Mouse (Mus musculus) spleen, postnatal 36 days (tissue): ENCODE results near the gene Nfkbia.

ENCODE experiments used
- DNase-seq, 2 experiments: peaks; one replicate each; pipeline ENCODE4 v3.0.0; 2022; ENCODE audit warnings: low spot score in 2 of 2, mixed read lengths in 1 of 2

The Nfkbia gene

DNA sequence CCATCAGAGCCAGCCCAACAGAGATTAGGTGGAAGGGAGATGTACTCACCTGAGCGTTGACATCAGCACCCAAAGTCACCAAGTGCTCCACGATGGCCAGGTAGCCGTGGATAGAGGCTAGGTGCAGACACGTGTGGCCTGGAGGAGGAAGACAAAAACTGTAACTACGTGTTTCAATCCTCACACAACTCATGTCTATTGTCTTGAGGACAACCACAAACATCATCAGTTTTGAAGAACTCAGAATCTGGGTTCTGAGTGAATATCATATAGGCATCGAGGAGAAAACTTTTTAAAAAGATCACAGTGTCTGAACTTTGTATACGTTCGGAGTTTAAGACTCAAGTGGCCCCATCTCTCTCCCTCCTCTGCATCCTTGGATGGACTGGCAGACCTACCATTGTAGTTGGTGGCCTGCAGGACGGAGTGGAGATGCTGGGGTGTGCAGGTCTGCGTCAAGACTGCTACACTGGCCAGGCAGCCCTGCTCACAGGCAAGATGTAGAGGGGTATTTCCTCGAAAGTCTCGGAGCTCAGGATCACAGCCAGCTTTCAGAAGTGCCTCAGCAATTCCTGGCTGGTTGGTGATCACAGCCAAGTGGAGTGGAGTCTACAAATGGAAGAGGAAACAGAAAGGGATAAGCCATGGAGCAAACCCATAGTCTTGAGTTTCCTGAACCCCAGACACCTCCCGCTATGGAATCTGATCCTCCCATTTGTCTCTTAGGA lies 1.6 kb downstream of the Nfkbia start:
- peak in 1 of 2 experiments; percentile 16 for DNase-seq

DNA sequence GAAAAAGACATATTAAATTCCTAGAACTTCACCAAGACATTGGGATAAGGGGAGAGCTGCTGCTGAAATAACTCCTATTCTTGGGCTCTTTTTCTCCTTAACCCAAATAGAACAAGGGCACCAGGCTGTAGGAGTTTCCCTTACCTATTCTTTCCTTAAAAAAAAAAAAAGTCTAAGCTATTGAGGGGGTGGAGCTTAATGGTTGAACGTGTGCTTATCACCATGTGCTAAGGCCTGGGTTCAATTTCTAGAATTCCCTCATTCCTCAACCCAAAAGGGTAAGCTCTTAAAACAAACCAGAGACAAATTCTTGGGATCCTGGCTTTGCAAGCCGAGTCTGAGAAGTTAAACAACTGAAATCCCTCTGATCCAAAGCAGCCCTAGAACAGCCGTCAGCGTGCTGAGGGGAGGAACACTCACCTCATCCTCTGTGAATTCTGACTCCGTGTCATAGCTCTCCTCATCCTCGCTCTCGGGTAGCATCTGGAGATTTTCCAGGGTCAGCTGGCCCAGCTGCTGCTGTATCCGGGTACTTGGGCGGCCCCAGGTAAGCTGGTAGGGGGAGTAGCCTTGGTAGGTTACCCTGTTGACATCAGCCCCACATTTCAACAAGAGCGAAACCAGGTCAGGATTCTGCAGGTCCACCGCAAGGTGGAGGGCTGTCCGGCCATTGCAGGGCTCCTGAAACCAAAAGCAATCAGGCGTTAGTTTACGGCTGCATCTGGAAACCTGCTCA lies 2.3 kb downstream of the Nfkbia start:
- DNase-seq: no peak

DNA sequence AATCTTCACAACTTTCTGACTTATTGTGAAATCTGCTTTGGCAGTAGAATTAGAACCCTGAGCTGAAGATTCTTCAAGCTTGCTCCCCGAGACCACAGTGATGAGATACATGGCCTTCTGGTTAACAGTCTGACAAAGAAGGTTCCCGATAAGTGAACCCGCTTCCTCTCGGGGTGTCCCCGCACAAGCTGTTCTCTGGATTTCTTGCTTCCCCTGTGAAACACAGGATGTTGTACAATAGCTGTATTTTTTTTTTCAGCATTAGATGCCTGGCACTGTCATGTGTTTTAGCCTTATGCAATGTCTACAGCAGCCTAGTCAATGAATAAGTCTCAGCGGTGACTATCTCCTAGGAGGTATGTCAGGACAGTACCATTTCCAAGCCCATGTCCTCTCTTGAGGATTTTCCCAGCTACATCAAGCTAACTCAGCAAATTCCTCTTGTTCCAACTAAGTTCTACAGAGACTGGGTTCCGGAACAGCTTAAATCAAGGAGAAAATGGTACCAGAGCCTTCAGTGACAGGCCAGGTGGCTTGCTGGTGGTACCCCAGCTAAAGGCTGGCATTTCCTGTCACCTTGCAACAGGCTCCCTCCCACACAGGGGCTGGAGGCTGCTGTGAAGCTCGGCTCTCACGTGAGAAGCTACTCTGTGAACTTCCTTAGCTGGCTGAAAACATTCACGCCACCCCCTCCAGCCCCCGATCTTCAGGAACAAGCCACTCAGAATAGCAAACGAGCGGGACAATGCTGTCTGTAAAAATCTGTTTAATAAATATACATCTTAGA lies 3.6 kb downstream of the Nfkbia start:
- peak; percentile 75 to 77 for DNase-seq

DNA sequence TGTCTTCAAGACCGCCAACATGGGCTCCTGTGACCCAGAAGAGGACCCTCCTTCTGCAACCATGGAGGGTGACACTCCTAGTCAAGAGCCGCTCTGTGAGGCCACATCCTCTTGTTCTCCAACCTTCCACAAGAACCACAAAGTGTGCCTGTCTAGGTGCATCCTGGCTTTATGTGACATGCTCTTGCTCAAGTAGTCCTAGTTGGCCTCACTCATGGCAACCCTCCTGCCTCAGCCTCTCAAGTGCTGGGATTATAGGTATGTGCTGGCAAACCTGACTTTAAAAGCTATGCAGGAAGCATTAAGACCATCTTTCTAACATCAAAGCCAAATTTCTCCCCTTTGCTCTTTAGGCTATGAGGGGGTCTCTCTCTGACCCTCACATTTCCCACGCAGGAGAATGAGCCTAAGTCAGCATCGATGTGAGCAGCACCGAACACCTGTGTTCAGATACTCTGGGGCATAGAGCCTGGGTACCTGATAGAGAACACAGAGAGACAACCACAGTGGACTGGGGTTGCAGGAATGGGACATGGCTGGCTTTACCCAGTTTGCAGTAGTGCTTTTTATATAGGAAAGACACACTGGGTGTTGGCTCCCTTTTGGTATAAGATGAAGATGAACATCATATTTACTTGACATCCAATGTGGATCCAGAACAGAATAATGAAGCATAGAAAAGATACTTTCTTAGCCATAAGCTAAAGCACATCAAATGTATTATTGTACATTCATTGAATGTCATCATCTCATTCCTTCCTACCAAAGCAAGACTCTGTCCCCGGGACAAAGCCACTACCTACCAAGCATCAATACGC lies 4.4 kb downstream of the Nfkbia start:
- no peak for DNase-seq

DNA sequence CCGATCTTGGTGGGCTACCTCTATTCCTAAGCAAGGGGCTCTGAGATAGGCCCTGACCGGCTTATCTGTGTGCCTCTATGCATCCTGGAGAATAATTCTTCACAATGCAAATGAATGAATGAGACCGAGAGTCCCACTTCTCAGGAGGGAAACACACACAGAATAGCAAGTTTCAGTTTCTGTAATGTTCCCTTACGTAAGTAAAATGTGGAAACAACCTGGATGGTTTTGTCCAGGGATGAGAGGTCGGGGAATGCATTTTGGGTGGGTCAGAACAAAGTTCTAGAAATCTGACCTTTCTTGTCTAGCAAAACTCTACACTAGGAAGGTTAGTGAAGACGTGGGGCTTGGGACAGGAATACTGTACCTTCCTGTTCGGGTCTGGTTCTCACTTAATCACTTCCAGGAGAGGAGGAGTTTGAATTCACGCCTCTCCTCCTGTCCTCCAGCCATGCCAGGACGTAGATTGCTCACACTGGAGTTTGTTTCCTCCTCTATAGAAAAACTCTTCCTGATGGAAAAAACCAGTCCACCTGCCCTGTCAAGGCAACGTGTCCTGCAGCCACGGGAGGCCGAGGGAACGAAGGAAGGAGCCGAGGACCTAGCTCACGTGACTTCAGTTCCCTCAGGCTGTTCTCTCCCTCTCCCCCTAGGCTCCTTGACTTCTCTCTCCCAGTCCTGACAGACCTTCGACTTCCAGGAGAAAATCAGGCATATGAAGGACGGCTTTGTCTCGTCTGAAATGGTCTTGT lies 5.3 kb downstream of the Nfkbia start:
- DNase-seq: no peak

DNA sequence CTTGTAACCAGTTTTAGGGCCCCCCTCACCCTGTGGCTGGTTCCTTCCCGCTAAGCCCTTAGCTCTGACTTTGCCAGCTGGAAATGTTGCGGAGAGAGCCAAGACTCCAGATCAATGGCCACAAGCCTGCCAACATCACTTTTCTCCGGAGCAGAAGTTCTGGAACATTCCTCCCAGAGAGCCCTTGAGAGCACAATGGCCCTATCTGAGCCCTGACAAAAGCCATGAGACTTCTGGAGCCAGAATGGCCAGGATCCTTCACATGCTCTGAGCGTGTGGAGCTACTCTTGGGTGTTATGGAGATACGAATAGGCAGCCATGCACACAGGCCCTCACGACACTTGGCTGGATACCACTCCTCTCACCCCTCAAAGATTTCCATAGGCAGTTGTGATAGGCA lies 7.6 kb downstream of the Nfkbia start:
- DNase-seq: no peak

DNA sequence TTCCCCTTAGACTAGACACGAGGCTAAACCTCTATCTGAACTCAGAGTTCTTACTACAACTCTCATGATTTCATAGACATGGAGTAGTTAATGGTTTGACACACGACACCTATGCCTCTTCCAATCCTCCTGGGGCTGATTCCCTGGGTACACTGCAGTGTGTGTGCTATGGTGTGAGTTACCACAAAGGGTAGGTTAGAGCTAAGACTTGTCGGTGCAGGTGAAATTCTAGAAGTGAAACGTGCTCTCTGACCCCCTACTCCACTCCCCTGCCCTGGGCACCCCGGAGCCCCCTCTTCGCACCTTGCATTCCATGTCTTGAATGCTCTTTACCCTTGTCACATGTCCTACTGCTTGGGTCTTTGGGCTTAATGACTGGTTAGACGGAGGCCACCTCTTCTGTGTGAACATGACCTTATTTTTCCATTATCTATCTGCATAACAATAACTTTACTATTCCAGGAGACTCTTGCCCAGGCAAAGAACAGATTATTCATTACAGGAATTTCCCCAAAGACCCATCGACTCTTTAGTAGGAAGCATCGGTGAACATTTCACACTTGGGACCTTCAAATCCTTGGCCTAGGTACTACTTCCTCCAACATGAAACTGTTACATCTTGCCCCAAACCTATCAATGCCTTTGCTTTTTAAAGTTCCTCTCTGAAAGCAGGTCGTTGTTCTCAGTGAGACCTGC lies 8.2 kb downstream of the Nfkbia start:
- no peak for DNase-seq

DNA sequence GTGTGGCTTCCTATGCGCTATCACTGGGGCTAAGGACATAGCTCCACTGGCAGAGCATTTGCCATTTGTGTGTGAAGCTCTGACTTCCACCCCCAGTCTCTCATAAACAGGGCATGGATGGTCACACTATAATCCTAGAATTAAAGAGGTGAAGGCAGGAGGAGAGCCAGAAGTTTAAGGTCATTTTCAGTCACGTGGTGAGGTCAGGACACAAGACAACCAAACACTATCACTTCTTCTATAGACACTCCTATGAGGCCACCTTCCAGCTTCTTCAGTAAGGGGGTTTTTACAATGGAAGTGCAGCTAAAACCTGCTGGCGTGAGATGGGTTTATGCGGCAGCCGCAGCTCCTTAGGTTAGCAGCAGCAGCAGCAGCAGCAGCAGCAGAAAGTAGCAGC lies 8.9 kb downstream of the Nfkbia start:
- DNase-seq: no peak

DNA sequence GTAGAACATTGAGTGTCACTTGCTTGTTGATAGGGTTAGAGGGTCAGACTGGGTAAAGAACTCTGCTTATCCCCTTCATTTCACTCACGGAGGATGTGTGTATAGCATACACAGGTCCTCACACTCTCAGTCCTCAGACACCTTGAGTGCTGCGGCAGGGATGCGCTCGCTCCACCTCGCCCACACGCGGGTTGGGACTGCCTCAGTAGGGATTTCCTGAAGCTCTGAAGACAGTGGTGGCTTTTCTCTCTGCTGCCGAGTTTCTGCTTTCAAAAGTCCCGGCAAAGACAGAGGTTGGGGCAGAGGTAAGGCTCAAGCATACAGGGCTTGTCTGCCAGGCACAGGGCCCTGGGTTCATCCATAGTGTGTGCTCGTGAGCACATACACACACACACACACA lies 9.7 kb downstream of the Nfkbia start:
- DNase-seq: no peak

DNA sequence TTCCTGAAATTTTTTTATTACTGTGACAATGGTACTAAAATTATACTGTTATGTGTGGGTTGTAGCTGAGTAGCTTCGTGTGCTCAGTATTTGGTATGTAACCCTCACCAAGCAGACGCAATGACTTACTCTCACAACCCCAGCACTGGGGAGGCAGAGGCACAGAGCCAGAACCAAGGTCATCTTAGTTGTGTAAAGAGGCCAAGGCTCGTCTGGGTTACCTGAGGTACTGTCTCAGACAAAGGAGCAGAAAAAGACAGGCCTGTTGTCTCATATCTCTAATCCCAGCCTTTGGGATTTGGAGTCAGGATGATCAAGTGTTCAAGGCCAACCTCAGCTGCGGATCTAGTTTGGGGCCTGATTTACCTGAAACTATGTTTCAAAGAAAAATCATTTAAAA lies 10.7 kb downstream of the Nfkbia start:
- no peak for DNase-seq

DNA sequence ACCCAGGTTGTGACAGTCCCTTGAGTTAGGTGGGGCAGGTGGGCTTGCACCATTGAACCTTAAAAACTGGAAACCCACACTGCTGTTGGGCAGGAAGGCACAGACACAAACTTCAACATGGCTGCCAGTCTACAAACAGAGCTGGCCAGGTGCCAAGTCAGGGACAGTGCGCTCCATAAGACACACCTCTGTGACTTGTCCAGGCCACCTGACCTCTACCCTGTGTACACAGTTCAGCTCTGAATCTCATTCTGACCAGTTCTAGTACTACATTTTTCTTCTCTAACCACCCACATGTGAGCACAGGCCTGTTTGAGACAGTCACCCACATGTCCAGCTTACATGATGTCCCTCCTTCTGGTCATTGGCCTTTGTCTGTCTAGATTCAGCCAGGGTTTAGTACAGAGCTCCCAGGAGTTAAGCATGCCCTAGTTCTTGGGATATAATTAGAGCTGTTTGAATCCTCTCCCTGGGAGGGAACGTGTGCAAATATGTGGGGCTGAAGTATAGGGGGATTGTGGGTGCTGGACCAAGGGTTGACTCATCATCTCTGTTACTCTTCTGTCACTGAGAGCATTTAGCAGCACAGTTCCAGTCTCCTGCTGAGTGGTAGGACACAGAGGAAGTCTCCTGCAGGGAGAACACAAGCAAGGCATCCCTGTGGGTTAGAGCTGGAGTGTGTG lies 11.8 kb downstream of the Nfkbia start:
- no peak for DNase-seq

DNA sequence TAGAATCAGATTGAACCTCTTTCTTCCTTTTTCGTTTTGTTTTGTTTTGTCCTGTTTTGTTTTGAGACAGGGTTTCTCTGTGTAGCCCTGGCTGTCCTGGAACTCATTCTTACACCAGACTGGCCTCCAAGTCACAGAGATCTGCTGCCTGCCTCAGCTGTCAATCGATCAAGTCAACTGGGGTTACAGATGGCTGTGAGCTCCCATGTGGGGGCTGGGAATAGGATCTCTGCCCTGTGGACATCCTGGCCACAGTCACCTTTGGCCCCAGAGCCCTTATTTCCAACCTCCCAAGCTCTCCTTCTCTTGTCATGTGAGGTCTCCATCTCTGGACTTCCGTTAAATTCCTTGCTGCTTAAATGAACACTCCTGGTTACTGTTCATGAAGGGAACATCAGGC lies 13.5 kb downstream of the Nfkbia start:
- no peak for DNase-seq

DNA sequence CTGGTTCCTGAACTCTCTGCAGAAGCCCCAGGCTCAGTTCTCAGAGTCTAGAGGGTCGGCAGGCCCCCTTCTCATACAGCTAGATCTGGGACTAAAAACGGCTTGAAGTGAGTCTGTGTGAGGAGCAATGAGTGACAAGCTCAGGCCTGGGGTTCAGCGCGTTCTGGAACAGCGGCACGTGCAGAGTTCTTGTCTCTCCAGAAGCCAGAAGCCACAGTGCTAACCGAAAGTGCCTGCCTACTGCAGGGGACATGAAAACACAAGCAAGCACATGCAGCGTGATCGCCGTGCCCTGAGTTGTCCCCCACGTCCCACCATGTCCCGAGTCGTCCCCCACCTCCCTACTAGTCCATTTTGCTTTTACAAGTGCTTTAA lies 18.3 kb downstream of the Nfkbia start:
- DNase-seq: no peak

DNA sequence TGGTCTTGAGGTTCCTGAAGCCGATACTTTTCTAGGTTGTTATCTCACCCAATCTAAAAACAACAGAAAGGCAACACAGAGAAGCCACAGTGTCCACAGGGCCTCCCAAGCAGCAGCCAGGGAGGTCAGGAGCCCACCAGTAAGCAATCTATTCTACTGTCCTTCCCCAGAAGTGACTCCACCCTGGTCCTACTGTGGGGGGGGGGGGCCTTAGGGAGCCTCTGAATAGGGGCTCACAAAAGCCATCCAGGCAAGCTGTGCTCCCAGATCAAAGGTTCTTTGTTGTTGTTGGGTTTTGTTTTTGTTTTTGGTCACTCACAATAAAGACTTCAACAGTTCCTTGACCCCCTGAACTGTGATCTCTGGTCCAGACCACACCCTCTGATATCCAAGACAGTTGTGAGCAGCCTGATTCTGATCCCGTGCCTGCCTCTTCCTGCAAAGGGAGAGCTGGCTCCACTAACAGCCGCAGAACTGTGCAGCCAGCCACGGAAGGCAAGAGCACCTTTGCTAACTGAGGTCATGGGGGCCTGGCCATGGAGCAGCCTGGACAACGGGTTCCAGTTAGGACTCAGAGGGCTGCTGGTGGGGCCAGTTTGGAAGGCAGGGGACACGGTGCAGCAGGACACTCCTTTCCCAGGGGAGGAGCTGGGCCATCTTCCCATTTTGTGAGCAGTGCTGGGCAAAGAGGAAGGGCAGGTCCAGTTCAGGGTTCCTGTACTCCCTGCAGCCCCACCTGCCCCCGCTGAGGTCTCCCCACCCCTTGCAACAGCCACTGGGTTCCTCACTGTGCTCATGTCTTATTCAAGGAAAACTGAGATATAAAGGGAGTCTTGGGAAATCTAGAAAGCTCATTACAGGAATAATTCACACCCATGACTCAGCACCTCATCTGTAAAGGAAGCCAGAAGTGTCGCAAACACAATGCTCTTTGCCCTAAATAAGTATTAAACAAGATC lies 18.9 kb downstream of the Nfkbia start:
- DNase-seq: no peak

DNA sequence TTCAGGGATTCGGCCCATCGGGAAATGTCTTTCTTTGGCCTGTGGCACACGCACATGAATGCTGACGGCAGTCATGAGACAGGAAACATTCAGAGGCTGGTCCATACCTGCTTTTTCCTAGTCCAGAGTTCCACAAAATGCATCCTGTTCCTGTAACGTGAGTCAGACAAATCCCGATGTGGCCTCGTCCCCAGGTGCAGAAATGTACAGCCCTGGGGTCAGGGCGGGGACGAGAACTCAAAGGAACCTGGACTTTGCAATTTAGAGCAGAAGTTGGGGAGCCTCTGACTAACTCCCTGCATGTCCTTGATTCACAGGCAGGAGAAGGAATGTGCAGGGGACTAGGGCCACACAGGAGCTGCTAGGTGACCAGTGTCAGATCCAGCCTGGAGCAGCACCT lies 21.1 kb downstream of the Nfkbia start:
- DNase-seq: no peak

DNA sequence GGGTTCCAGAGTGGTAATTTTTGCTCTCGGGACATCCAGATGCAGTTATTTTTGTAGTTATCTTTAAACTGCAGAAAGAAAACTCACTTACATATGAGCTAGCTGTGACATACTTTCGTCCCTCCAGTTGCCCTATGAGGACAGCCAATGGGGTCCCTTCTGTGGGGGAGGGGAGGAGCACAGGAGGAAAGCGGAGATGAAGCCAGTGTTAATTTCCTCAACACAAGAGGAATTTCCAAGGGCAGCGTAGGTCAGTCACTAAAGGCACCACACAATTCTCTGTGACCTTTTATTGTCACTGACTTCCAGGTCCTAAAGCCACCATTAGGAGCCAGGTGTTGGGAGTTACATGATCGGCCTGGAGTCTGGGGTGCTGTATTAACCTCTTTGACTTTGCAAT lies 22.0 kb downstream of the Nfkbia start:
- no peak for DNase-seq

DNA sequence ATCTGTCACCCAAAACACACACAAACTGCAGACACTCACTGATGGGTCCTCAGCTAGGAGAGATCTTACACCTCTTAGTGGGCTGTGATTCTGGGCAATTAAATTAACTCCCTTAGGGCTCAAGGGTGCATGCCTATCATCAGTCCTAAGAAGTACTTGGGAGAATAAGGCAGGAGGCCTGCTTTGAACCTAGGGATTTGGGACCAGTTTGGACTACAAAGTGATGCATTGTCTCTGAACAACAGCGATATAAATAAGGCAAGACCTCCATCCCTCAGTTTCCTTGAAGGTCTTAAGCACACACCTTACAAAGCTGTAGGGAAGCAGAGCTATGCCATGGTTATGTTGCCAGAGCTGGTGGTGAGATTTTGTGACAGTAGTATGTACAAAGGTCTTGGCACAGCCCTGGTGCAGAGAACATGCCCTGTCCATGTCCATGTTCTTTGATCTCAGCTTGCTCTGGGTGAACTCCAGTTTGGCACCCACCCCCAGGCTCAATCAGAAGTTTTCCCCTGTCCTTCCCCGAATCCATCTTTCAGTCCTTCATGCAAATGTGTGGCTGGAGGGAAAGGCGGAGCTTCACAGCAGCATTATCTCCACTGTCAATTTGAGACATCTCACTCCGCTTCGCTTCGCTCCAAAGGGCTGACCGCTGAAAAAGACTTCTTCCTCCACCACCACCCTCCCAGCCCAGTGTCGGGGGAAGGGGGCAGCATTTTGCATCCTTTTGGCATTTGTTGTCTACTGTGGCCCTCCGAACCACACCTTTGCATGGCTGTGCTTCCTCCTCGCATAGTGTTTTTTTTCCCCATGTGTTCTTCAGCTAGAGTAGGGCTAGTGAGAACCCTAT lies 24.9 kb downstream of the Nfkbia start:
- DNase-seq: no peak

DNA sequence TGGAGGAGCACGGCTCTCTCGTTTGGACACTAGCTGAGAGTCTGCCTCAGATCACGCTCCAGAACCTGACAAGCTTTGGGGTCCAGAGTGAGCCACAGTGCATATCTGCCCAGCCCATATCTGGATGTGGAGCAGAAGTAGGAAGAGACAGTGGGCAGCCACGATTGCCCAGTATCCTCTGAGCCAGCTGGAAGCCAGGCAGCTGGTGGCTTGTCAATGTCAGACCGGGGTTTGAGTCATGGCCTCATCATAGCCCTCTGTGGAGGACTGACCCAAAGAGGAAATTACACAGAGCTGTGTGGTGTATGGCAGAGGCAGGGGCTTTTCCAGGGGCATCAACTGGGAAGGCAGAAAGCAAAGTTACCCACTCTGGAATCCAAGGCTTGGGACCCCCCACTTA lies 25.6 kb downstream of the Nfkbia start:
- no peak for DNase-seq
